Mouse (Mus musculus): ENCODE results near the gene Tmub2. TPM values are rescaled to one million over a fixed set of nuclear protein-coding genes. Genes with fewer than 3 reads are reported as not detected.

The Tmub2 gene
- polyA plus RNA-seq, 1 experiment from 2014 or later, result 82.3 TPM

GRCm38 (mm10) chr11:102296491-102297472 is 12.1 kb downstream of the Tmub2 start, which contains the start of gene Atxn7l3:
Atxn7l3 (minus strand) TSS chr11:102296631.
- H3K4me1 ChIP-seq, result peaks cover 25% of the 10 kb centered on the region
- peak within 1 kb of the TSS; percentile 87 for H3K4me3 ChIP-seq
- peak within 1 kb of the TSS; percentile 92 for H3K9ac ChIP-seq
- peaks cover 9% of the 10 kb centered on the region; the same call in 1 of the 2 replicates for H3K36me3 ChIP-seq (replicated peaks)
- peak within 1 kb of the TSS; percentile 94 for H3K4me2 ChIP-seq
- H3K9me3 ChIP-seq, result no peaks in the 10 kb centered on the region
- H3K27ac ChIP-seq, result peak within 1 kb of the TSS; percentile 92
- no peaks in the 10 kb centered on the region for H3K27me3 ChIP-seq (replicated peaks)
- under 1% methylated on average over 85 of the region's 125 CpGs for WGBS
- peak; percentile 94 for ATAC-seq (replicated peaks)

DNA sequence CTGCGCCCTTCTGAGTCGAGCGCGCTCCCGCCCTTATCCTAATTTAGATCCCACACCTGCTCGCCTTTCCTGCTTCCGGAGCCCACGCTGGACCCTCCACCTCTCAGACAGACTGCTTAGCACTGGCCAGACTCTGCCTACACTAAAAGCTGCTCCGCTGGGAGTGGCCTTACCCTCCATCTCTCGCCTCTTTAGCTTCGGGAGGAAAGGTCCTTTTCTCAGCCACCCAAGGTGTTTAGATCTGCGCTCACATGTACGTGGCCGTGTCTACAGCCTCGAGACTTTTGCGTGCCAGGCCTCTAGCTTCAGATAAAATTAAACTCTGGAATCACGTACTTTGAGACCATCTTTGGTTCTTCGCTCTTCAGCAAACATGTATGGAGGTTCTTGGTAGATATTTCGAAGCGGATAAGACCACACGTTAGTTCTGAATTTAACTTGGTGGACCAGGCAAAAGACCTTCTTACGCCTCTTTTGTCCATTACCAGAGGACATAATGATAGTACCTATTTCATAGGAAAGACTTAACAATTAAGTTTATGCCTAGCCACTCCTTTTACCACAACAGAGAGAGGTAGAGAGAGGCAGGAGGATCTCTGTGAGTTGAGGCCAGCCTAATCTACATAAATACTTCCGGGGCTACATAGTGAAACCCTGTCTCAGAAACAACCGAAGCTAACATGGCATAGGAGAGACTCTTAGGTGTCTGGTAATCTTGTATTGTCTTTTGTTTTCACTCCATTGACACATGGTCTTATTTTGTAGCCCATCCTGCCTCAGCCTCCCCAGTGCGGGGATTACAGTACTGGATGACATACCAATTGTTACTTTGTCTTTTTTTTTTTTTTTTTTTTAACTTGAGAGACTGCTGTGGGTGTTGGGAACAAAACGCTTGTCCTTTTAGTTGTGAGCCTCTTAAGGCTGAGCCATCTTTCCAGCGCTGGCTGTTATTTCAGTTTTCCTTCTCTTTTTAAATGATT is 13.1 kb downstream of the Tmub2 start:
- Histone ChIP-seq H3K9ac (peak overlapping the region; percentile 54), H3K27ac (peak overlapping the region; percentile 92), H3K4me2 (peak overlapping the region; percentile 94), H3K36me3 (replicated peaks) (peaks cover 2% of the 10 kb centered on the region; the same call in 1 of the 2 replicates), H3K4me3 (peak overlapping the region; percentile 87), H3K9me3 (no peaks in the 10 kb centered on the region), H3K4me1 (peaks cover 25% of the 10 kb centered on the region), H3K27me3 (replicated peaks) (no peaks in the 10 kb centered on the region)
- 26% methylated on average over 27 of the region's 27 CpGs for WGBS
- ATAC-seq (replicated peaks), result peak; percentile 50

GRCm38 (mm10) chr11:102299839-102300238 is 15.1 kb downstream of the Tmub2 start:
- H3K9me3 ChIP-seq, result no peaks in the 10 kb centered on the region
- no peaks in the 10 kb centered on the region for H3K36me3 ChIP-seq (replicated peaks)
- H3K4me2 ChIP-seq, result no peak overlapping the region
- ATAC-seq (replicated peaks), result no peak
- peaks cover 15% of the 10 kb centered on the region for H3K4me1 ChIP-seq
- no peak overlapping the region for H3K9ac ChIP-seq
- 12% methylated on average over 1 of the region's 1 CpGs for WGBS
- H3K27me3 ChIP-seq (replicated peaks), result no peaks in the 10 kb centered on the region
- no peak overlapping the region for H3K27ac ChIP-seq
- H3K4me3 ChIP-seq, result no peak overlapping the region

DNA sequence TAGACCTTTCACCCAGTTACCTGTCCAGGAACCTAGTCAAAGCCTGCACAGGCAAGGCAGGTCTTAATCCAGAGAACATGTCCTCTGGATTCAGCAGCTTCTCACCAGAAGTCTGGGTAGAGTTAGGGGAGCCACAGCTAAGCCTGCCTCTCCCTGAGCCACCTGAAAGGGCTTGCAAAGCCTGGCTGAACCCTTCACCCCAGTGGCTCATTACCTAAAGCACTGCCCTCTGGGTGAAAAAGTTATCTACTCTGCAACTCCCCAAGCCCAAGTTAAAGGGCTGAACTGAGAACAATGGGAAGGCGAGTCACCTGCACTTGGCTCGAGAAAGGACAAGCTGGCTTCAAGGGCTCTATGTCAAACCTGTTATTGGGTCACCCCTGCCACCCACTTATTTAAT is 19.4 kb downstream of the Tmub2 start:
- no peaks in the 10 kb centered on the region for H3K27me3 ChIP-seq (replicated peaks)
- no peaks in the 10 kb centered on the region for H3K9me3 ChIP-seq
- H3K4me2 ChIP-seq, result no peak overlapping the region
- peaks cover 24% of the 10 kb centered on the region for H3K36me3 ChIP-seq (replicated peaks)
- H3K4me1 ChIP-seq, result peaks cover 6% of the 10 kb centered on the region
- no peak overlapping the region for H3K9ac ChIP-seq
- H3K27ac ChIP-seq, result no peak overlapping the region
- WGBS, result 47% methylated on average over 2 of the region's 2 CpGs
- H3K4me3 ChIP-seq, result no peak overlapping the region
- no peak for ATAC-seq (replicated peaks)

- H3K4me1 ChIP-seq, result peaks cover 15% of the 10 kb centered on the region
- no peaks in the 10 kb centered on the region for H3K9me3 ChIP-seq
- no peak for ATAC-seq (replicated peaks)
- H3K9ac ChIP-seq, result no peak overlapping the region
- WGBS, result 64% methylated on average over 3 of the region's 3 CpGs
- H3K4me2 ChIP-seq, result no peak overlapping the region
- peaks cover 26% of the 10 kb centered on the region for H3K36me3 ChIP-seq (replicated peaks)
- H3K27ac ChIP-seq, result no peak overlapping the region
- H3K4me3 ChIP-seq, result no peak overlapping the region
- H3K27me3 ChIP-seq (replicated peaks), result no peaks in the 10 kb centered on the region
Measured at GRCm38 (mm10) chr11:102305359-102305758, 20.6 kb downstream of the Tmub2 start.

DNA sequence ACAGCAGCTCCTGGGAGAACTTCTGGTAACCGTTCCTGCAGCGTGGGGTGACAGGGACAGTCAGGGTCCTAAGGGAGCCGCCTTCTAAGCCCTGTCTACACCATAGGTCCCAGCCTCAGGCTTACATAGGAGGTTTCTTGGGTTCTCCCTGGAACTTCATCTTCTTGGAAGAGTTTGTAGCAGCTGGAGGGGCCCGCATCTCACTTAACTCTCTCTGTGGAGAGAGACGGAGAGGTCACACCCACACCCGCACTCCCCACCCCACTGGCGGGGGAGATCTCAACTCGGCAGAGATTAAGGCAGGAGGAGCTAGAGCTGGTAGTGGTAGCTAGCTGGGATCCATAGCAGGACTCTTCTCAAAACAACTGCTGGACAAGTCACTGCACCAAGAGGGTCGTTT is 23.4 kb downstream of the Tmub2 start:
- peaks cover 40% of the 10 kb centered on the region for H3K36me3 ChIP-seq (replicated peaks)
- H3K27ac ChIP-seq, result no peak overlapping the region
- no peak overlapping the region for H3K9ac ChIP-seq
- 81% methylated on average over 9 of the region's 9 CpGs for WGBS
- H3K4me3 ChIP-seq, result no peak overlapping the region
- no peaks in the 10 kb centered on the region for H3K9me3 ChIP-seq
- no peak overlapping the region for H3K4me2 ChIP-seq
- peaks cover 18% of the 10 kb centered on the region for H3K4me1 ChIP-seq
- no peaks in the 10 kb centered on the region for H3K27me3 ChIP-seq (replicated peaks)
- no peak for ATAC-seq (replicated peaks)

GRCm38 (mm10) chr11:102308979-102309378 is 24.2 kb downstream of the Tmub2 start:
- no peaks in the 10 kb centered on the region for H3K27me3 ChIP-seq (replicated peaks)
- peak overlapping the region; percentile 2; the same call in 1 of the 2 replicates for H3K9ac ChIP-seq
- H3K4me2 ChIP-seq, result peak overlapping the region; percentile 51
- WGBS, result under 1% methylated on average over 27 of the region's 27 CpGs
- peak overlapping the region; percentile 67 for H3K27ac ChIP-seq
- H3K36me3 ChIP-seq (replicated peaks), result peaks cover 49% of the 10 kb centered on the region
- peak overlapping the region; percentile 24 for H3K4me3 ChIP-seq
- peak; percentile 91 for ATAC-seq (replicated peaks)
- H3K4me1 ChIP-seq, result peaks cover 18% of the 10 kb centered on the region
- H3K9me3 ChIP-seq, result no peaks in the 10 kb centered on the region

- 0 out of 2 replicates have a peak overlapping the region, but pooled peaks have one; percentile 67 for H3K27ac ChIP-seq
- H3K9me3 ChIP-seq, result no peaks in the 10 kb centered on the region
- no peaks in the 10 kb centered on the region for H3K27me3 ChIP-seq (replicated peaks)
- H3K4me2 ChIP-seq, result peak overlapping the region; percentile 51
- H3K4me1 ChIP-seq, result peaks cover 21% of the 10 kb centered on the region
- WGBS, result 88% methylated on average over 22 of the region's 22 CpGs
- 0 out of 2 replicates have a peak, but pooled peaks have one; percentile 18 for ATAC-seq (replicated peaks)
- no peak overlapping the region for H3K9ac ChIP-seq
- no peak overlapping the region for H3K4me3 ChIP-seq
- peaks cover 55% of the 10 kb centered on the region for H3K36me3 ChIP-seq (replicated peaks)
Measured at GRCm38 (mm10) chr11:102309821-102310617, 25.3 kb downstream of the Tmub2 start.

DNA sequence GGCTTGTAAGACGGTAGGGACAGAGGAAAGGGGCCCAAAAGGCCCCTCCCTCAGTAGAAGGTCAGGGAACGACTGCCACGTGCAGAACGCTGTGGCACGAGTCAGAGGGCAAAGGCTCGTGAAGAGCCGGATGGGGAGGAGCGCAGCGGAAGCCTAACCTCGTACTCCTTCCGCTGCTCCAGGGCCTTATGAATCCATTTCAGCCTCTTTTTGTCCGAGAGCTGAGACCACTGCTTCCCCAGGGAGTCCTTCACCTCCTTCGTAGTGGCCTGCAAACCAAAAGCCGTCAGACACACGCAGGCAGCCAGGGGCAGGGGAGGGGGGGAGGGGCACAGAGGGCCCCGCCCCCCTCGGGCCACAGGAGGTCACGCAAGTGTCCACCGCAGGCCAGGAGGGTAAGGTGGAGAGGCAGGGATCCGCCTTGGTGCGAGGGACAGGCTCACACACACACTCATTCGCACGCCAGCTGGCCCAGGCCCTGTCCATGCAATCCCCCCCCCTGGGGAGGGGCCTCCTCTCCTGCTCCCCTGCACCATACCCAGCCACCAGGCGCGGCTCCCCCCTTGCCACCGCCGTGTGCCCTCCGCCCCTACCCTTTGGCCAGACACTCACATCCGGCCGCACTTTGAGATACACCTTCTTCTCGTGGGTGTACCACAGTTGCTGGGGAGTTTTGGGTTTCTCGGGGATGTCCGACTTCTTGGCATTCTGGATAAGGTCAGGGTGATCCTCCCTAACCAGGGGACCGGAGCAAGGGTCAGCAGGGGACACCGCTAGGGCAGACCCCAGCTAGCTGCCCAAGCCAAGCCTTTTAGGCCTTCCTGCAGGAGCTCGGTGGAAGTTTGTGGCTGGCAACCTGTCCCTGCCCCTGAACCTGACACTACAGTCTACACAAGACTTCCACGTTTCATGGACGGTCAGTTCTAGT is 26.3 kb downstream of the Tmub2 start:
- Histone ChIP-seq H3K27ac (no peak overlapping the region), H3K4me1 (peaks cover 31% of the 10 kb centered on the region), H3K9ac (no peak overlapping the region), H3K9me3 (no peaks in the 10 kb centered on the region), H3K4me3 (no peak overlapping the region), H3K36me3 (replicated peaks) (peaks cover 54% of the 10 kb centered on the region), H3K4me2 (no peak overlapping the region), H3K27me3 (replicated peaks) (no peaks in the 10 kb centered on the region)
- no peak for ATAC-seq (replicated peaks)
- WGBS, result 42% methylated on average over 38 of the region's 38 CpGs

GRCm38 (mm10) chr11:102311966-102312365 is 27.2 kb downstream of the Tmub2 start:
- H3K27me3 ChIP-seq (replicated peaks), result no peaks in the 10 kb centered on the region
- no peak overlapping the region for H3K4me2 ChIP-seq
- H3K9me3 ChIP-seq, result no peaks in the 10 kb centered on the region
- H3K9ac ChIP-seq, result no peak overlapping the region
- no peak overlapping the region for H3K27ac ChIP-seq
- no peak overlapping the region for H3K4me3 ChIP-seq
- peaks cover 36% of the 10 kb centered on the region for H3K4me1 ChIP-seq
- no peak for ATAC-seq (replicated peaks)
- WGBS, result 85% methylated on average over 4 of the region's 4 CpGs
- H3K36me3 ChIP-seq (replicated peaks), result peaks cover 45% of the 10 kb centered on the region
